Mouse (Mus musculus) natural killer cell, adult 2 months (primary cell): Measurements from ENCODE around the gene Fam241b.

Experiments
- DNase-seq, 2 experiments: peaks; one replicate each; pipeline ENCODE4 v3.0.0; 2022; ENCODE audit warnings: low spot score in 2 of 2

Gene Fam241b

DNA sequence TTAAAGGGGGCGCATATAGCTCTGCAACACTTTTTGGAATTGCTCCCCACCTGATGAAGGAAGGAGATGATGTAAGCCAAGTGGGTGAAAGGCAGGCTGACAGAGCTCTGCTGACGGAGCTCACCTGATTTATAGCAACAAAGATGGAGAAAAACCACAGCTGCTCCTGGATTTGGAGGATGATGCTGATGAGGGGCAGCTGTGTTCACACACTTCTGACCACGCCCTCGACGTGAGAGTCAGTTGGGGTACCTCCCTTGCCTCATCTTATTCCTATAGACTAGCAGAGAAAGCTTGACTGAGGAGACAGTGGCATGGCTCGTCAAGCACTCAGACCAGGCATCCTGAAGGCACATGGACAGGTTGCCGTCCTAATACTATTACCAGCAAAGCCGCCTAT lies at the start of gene Fam241b:
Gene Fam241b, minus strand, starts transcription at position 101 of the 400 bp plus-strand sequence.
- DNase-seq, result no peak

DNA sequence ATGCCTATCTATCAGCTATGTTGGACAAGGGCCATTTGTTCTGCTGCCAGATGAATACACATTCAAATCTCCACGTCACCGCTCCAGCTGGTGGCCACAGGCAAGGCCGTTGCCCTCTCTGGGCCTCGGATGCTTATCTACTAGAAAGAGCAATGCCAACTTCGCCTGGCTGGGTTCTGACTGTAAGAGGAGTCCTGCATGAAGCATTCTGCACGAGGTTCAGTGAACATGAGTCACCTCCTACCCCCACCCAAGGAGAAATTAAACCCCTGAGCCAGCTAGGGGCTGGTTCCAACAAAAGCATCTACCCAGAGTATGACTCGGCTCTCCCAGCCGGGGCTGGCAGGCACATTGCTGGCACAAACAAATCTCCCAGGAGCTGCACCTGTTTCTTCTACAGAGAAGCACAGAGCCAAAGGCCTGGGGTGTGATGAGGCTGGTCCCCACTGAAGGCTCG lies 49.0 kb upstream of the Fam241b start:
- DNase-seq, result no peak

DNA sequence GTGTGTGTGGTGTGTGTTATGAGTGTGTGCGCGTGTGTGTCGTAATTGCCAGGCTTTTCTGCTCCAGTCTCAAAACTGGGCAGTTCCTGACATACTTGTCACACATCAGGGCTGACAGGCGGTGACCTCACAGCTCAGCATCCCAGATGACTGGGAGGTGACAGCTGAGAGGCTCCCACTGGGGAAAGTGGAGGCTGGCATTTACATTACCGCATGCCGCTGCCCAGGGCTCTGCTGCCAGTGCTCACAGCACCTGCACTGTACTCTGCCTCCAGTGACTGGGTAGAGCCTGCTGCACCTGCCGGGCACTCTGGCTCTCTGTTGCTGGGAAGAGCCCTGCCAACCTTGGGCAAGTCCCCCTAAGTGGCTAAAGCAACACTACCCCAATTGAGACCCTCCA lies 47.1 kb upstream of the Fam241b start:
- no peak for DNase-seq

DNA sequence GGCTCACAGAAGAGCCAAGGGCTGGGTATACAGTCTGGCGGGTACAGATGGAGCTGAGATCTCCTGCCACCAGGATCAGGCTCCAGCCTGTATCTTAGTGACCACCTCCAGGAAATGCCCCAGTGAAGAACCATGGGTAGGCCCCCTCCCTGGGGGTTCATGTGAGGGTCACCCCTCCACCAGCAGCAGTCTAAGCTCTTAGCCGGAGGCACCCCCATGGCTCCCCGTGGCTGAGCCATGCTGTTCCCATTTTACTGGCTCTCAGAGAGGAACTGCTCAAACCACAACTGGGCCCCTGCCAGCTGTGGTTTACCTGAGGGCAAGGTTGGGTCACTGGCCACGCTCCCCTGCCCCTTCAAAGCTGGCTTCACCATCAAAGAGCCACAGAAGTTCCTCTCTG lies 46.2 kb upstream of the Fam241b start:
- DNase-seq, result peak; percentile 28 to 64

DNA sequence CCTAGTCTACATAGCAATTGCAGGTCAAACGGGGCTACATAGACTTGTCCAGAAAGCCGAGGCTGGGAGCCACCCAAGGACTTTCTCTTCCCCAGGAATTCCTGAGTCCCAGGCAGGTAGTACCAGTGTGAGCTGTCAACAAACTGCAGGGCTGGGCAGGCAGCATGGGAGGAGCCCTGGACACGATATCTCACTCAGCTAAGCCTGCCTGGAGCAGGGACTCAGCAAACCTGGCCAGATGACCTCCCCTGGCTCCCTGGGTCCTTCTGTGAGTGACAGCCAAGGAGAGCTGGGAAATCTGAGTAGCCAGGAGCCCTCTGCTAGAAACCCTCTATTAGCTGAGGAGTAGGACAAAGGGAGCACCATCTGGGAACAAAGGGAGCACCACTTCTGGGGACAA lies 45.6 kb upstream of the Fam241b start:
- no peak for DNase-seq

DNA sequence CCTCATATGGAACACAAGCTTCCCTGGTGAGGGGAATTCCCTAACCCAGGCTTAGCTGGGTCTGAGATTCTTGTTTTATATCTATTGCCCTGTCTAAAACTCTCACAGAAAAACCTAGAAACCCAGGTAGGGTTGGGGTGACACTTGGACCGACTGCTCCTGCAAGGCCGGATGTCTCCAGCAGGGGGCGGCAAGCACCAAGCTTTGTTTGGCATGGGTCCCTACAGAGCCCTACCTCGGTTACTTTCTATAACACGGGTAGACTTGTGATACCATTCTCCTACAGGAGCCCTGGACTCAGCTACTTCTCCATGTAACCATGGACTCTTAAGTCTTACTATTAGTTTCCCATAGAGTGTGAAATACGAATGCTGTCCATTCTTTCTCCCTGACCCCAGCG lies 43.2 kb upstream of the Fam241b start:
- peak; percentile 75 to 82 for DNase-seq

DNA sequence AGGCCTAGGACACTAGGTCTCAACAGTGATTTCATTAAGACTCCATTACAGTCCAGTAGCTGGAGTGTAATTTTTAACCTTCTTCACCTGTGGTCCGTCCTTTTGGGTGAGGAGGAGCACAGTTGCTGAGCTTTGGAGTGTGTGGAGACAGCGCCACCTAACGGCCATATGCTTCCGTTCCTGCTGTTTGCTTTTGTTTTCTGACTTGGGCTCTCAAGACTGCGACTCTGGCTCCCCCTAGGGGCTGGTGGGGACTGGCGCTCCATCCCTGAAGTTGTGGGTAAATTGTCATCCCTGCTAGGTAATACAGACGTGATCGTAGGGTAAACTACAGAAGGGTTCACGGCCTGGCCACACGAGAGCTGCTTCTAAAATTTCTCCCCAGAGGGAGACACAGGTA lies 39.3 kb upstream of the Fam241b start:
- peak; percentile 91 to 94 for DNase-seq

DNA sequence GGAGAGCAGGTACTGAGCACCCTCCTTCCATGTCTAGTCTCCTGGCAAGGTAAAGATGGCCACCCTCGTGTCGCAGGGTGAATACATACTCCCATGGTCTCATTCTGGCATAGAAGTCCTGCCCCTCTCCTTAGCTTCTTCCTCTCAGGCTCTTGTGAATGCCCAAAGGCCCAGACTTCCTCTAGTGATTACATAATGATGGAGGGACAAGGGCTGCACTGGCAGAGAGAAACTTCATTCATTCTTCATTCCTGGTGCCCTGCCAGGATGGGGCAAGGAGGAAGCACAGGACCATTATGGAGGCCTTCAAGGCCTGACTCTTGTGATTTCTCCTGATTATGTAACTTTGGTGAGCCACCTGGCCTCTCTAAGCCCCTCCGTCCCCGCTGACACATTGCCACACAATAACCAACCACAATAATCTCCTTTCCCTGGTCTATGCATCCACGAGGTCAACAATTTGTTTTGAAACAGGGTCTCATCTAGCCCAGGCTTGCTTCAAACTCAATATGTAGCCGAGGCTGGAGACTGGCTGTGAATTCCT lies 38.8 kb upstream of the Fam241b start:
- DNase-seq, result no peak

DNA sequence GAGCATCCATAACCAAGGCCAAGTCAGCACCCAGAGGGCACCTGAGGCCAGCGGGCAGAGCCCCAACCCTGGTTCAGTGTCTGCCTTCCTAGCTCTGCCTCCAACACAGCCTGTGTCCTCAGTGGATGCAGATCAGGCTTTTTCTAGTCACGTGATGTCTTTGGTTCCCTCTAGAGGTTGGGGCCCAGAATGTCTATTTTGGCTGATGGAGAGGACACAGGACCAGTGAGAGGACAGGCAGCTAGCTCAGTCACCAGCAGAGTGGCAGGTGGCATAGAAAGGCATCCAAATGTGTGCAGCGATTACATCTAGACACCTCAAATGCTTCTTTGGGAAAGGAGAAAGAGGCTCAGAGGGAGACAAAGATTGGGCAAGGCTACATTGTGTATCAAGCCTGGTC lies 38.0 kb upstream of the Fam241b start:
- no peak for DNase-seq

DNA sequence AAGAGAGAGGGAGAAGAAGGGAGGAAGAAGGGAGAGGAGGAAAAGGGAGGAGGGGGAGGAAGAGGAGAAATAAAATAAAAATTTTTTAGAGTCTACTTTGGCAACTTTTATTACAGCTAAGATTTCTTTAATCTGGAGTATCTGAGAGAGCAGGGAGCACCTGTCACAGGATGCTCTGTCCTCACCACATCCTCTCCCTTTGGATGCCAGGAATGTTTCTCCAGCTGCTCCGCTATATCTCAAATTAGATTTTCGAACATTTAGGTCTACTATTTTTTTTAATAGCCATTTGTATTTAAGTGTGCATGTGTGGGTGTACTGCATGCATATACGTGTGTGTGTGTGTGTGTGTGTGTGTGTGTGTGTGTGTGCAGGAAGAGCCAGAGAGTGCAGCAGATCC lies 36.2 kb upstream of the Fam241b start:
- no peak for DNase-seq

DNA sequence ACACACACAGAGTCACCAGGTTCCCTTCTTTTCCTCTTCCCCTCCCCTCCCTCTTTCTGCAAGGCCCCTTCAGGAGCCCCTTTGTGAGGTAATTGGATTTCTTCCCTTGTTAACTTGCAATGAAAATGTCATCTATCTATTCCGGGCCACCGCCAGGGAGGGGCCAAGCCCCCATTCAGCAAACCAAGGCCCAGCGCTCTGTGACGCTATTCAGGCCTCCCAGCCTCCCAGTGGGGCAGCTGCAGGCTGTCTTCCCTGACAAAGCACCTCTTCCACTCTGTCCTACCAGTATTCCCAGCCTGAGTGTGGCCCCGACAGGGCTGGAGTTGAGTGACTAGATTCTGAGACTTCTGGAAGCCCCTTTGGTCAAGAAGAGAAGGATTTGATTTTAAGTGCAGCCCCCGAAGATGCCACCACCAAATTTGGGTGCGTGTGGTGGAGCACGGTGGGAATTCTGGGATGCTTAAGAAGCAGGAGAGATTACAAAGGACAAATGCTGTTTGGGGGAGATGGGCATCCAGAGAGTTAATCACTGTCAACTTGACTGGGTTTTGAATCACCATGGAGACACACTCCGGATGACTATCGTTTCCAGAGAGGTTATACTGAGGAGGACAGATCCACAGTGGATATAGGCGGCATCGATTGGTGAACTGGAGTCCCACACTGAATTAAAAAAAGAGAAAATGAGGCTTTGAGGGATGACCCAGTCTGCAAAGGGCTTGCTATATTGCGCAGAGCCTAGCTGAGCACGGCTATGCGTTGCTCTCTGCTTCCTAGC lies 31.0 kb upstream of the Fam241b start:
- no peak for DNase-seq

DNA sequence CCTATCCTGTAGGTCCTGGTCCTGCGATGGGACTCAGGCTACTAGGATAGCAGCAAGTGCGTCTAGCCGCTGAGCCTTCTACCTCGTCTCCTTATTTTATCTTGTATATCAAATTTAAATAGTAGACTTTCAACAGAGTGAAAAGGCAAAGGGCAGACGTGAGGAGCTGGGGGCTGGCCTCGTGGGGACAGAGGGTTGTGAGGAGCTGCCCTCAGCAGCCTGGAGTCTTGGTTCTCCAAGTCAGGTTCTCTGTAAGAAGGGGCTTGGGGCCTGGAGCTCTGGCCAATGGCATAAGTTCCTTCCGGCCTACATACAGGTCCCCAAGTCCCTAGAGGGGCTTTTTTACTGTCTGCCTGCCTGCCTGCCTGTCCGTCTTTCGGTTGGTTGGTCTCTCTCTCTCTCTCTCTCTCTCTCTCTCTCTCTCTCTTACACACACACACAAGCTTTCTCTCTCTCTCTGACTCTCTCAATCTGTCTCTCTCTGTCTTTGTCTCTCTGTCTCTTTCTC lies 30.3 kb upstream of the Fam241b start:
- no peak for DNase-seq

DNA sequence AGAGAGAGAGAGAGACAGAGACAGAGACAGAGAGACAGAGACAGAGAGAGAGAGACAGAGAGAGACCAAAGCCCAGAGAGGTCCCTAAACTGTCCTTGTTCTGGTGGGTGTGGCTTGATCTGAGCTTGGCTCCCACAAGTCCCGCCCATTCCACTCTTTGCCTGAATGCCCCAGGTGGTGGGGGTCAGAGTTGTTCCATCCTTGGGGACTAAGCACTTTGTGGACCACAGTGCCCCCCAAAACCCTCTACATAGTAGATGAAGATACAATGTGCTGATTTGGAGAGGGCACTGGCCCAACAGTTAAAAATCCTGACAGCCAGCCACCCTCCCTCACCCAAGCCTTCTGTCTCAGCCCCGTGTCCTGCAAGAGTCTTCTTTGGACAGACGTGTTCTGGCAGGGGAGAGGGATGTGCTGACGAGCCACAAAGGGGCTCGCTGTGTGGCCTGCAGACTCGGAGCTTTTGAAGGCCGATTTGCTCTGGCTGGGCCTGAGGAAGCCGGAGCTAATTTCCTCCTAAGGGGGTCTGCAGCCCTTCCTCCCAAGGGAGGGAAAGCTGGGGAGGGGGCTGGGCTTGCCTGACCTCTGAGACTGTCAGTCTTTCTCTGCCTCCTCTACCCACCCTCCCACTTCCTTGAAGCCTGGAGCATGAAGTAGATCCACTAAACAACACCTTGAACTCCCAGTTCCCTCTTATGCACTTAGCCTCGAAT lies 29.3 kb upstream of the Fam241b start:
- DNase-seq, result no peak

DNA sequence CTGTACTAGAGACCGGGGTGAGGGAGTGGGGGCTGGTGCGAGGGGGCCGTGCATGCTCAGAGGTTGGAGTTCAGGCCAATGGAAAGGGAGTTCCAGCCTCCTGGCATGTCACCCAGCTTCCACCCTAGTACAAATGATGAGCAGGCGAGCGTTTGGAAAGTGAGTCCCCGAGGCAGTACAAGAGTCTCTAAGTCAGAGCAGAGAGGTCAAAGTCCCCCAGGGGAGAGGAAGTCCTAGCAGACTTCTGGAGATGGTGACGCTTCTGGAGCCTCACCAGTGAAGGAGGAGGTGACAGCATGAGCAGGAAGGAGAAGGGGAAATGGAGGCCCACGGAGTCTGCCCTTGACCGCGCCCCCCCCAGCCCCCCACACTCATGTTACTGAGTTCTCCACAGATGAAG lies 18.7 kb upstream of the Fam241b start:
- no peak for DNase-seq

DNA sequence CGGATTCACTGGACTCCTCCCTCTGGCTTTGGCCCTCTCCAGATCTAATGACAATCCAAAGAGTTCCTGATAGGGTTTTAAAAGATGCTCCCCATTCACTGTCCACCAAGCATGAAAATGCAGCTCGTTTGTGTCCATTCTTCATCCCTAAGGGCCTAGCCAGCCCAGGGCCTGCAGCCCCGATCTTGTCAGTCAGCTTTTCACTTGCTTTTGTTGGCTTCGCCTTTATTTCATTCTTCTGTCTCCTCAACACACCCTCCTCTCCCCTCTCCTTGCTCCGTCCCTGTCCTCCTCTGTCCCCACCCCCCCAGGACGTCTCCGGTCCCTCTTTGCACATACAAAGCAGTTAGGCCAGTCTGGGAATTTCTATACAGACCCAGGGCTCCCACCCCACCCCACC lies 6.2 kb upstream of the Fam241b start:
- DNase-seq, result no peak

DNA sequence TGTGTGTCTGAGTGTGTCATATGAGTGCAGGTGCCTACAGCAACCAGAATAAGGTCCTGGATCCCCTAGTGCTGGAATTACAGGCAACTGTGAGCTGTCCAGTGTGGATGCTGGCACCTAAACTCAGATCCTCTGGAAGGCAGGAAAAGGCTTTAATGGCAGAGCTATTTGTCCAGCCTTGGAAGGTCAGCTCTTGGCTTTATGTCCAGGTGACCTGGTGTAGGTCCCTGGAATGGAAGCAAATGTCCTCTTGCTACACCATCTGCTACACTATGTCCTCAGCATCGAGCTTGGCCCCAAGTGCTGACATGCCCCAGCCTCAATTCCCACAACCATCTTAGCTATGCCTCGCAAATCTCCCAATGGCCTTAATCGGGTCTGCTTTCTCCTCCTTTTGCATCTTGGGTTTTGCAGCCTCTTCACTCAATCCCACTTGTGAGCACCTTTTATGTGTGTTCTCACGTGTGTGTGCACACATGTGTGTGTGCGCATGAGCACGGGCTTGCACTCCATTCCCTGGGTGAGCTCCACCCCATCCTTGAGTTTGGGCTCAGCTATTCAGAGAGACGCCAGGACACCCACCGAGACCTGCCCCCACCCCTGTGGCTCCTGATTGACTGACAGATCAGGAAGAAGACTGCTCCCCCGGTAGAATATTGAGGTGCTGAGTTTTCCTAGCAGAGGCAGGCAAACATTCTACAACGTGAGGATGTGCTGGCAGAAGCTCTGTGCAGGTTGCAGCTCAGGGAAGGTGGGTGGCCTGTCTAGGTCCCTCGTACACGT lies 3.9 kb upstream of the Fam241b start:
- DNase-seq, result no peak

DNA sequence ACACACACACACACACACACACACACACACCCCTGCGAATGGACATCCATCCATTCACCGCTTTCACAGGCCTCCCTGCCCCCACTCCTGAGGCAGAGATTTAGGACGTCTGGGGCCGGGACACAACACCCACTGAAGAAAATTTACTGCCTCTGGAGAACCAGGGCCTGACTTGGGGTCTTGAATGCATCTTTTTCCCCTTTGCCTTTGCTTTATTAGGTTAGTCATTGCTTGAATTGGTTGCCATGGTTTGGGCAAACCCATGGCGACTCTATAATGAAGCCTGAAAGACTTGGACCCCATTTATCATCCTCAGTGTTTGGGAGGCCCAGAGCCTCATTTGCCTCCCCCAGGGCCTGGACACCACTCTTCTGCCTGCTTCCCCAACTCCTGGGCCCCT lies 2.2 kb upstream of the Fam241b start:
- DNase-seq, result no peak

DNA sequence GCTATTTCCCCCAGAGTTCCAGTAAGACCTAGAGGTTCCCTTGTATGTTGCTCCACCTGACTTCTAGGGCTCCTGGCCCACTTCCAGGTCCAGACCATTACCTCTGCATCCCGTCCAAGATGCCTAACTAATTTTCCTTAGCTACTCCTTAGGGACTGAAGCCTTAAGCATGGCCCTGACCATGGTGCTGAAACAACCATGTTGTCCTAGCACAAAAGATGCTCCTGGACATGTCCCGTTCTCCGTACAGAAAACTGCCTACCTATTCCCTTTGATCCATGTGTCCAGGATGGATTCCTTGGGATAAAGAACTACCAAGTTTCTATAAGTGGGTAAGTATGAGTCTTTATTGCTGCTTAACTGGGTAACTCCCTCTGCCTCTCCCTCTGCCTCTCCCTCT lies 5.7 kb downstream of the Fam241b start:
- DNase-seq, result no peak

DNA sequence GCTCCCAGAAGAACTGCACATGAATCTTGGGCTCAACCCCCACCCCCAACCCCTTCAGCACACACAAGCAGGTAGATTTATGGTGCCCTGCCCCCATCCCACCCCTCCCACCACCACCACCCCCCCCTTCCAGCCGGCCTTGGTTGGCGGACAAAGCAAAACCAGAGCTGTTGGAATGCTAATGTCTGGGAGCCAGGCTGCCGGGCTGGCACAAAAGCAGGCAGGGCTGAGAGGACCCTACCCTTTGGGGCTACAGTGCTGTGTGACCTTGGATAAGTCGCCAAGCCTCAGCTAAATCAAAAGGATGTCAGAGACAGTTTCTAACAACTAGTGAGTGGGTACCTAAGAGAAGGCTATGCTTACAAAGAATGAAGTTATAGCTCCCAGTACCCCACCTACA lies 6.6 kb downstream of the Fam241b start:
- no peak for DNase-seq

DNA sequence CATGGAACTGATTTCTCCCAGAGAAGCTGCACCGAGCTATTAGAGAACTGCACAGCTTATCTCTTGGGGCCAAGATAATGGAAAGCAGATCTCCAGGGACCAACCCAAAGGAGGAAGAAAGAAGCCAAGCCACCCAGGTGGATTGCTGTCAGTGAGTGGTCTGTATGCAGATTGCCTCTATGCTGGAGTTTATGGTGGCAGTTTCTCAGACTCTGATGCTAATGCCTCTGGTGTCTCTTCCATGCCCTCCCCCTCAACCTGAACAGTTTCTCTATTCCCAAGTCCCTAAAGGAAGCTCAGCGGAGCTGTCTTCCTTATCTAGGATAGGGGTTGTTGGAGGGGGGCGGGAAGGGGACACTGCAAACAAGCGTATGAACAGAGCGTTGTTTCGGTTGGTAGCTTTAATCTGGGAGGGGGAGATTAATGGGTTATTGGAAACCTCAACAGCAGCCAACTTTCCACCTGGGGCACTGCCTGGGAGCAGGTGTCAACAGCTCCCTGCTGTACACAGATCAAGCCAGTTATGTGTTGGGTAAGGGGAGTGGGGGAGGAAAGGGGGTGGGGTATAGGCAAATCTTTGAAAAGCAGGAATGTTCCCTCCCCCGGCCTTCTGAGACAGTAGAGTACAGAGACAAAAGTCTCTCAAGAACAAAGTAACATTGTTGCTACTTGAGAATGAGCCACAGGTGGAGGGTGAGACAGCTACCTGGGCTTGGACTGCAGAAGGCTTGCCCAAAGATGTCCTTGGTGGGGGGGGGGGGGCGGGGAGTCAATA lies 7.8 kb downstream of the Fam241b start:
- DNase-seq, result no peak

DNA sequence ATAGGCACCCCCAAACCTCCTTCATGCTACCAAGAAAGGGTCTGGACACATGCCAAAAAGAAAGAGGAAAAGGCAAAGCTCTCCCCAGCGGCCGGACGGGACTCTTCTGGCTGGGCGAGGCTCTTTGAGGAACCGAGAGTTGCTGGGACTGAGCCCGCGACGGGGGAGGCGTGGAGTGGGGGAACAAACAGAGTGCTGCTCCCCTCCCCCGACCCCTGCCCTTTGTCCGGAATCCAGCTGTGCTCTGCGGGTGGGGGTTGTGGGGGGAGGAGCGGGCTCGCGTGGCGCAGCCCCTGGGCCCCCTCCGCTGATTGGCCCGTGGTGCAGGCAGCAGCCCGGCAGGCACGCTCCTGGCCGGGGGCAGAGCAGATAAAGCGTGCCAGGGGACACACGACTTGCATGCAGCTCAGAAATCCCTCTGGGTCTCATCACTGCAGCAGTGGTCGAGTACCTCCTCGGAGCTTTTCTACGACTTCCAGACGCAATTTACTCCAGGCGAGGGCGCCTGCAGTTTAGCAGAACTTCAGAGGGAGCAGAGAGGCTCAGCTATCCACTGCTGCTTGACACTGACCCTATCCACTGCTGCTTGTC lies 10.9 kb downstream of the Fam241b start, which contains the start of gene Neurog3:
Gene Neurog3, plus strand, starts transcription at position 400 of the 591 bp plus-strand sequence.
- DNase-seq, result no peak
